Mouse (Mus musculus) G1E (cell line): Measurements from ENCODE around the gene Rnf130. TPM values are rescaled to one million over a fixed set of nuclear protein-coding genes. Genes with fewer than 3 reads are reported as not detected.

Experiments used
- ATAC-seq: 2 replicates; pipeline ENCODE4 v1.8.0; 2016; ENCODE audit warnings: mild to moderate bottlenecking; ENCODE audit not compliant: insufficient number of reproducible peaks, poor library complexity, low FRiP score, severe bottlenecking; ENCODE audit errors: extremely low read depth
- DNase-seq: peaks from one replicate; pipeline ENCODE4 v3.0.0; 2012; ENCODE audit warnings: low spot score
- H3K27me3 ChIP-seq: 2 replicates; pipeline ENCODE4 v1.6.1; 2012; ENCODE audit warnings: mild to moderate bottlenecking, low read length, inconsistent platforms; ENCODE audit not compliant: insufficient read depth
- H3K36me3 ChIP-seq: replicated peaks from 2 replicates; pipeline ENCODE3; 2012; ENCODE audit warnings: mild to moderate bottlenecking, inconsistent platforms
- H3K4me1 ChIP-seq: 2 replicates; pipeline ENCODE4 v1.6.1; 2012; ENCODE audit warnings: low read depth, low read length, inconsistent platforms, mixed read lengths; ENCODE audit not compliant: insufficient read depth
- H3K4me3 ChIP-seq: 2 replicates; pipeline ENCODE4 v1.5.1; 2012; ENCODE audit warnings: low read depth, mild to moderate bottlenecking, inconsistent platforms, low read length, moderate library complexity, mixed read lengths
- H3K9me3 ChIP-seq: replicated peaks from 2 replicates; pipeline ENCODE4 v1.6.1; 2012; ENCODE audit warnings: inconsistent platforms
- CTCF ChIP-seq: IDR thresholded peaks from 2 replicates; pipeline ENCODE4 v1.5.1; 2012; ENCODE audit warnings: low read depth, low read length, inconsistent platforms, mixed read lengths
- GATA1 ChIP-seq: IDR thresholded peaks from 2 replicates; pipeline ENCODE4 v1.6.1; 2012; ENCODE audit warnings: borderline replicate concordance, low read length, inconsistent platforms, mixed read lengths
- GATA2 ChIP-seq: IDR thresholded peaks from 2 replicates; pipeline ENCODE4 v1.6.1; 2012; ENCODE audit warnings: low read depth, low read length, inconsistent platforms, borderline replicate concordance
- POLR2AphosphoS5 ChIP-seq: IDR thresholded peaks from 2 replicates; pipeline ENCODE4 v1.6.1; 2012; ENCODE audit warnings: low read depth, low read length, inconsistent platforms; ENCODE audit not compliant: insufficient replicate concordance
- TAL1 ChIP-seq: conservative IDR thresholded peaks from 2 replicates; pipeline ENCODE4 v1.6.1; 2012; ENCODE audit warnings: low read depth, low read length, inconsistent platforms, mixed read lengths
- polyA plus RNA-seq: library from polyadenylated mRNA; stranded (reverse); fragments of >175 nt; gene quantifications from 2 replicates; pipeline ENCODE4 v1.2.3, GENCODE M21; 2012
- total RNA-seq, 2 experiments: library from RNA; stranded (forward) in 1 of 2; stranded (reverse) in 1 of 2; fragments of 200-1000 nt in 1 of 2; fragments of >200 nt in 1 of 2; fragmentation: Nextera tagmentation in 1 of 2; gene quantifications; 2 replicates each; pipeline ENCODE4 v1.2.3; 2014 to 2017

The Rnf130 gene
- total and polyA plus RNA-seq, 3 experiments = 80.8 to 225 (median 199) TPM

DNA sequence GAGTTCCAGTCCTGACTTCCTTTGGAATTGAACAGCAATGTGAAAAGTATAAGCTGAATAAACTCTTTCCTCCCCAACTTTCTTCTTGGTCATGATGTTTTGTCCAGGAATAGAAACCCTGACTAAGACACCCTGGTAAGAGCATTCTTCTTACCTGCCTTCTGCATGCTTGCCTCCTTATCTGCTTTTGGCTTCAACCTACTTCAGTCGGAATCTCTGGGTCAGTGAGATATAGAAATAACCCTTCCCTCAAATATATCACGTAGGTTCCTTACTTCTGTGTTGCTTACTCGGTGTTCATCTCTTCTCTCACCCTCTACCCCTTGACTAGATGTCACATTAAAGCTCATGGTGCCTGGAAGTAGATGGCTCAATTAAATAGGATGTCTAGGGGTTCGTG lies 19.3 kb downstream of the Rnf130 start:
- no peak for DNase-seq
- H3K9me3 ChIP-seq = no peaks in the 10 kb centered on the region
- TF ChIP-seq TAL1 (no peak), GATA1 (no peak), CTCF (no peak), POLR2AphosphoS5 (no peak), GATA2 (no peak)
- ATAC-seq = no peak
- no peaks in the 10 kb centered on the region for H3K27me3 ChIP-seq
- H3K36me3 ChIP-seq = peaks cover 11% of the 10 kb centered on the region
- peaks cover 66% of the 10 kb centered on the region for H3K4me1 ChIP-seq
- H3K4me3 ChIP-seq = no peak overlapping the region

DNA sequence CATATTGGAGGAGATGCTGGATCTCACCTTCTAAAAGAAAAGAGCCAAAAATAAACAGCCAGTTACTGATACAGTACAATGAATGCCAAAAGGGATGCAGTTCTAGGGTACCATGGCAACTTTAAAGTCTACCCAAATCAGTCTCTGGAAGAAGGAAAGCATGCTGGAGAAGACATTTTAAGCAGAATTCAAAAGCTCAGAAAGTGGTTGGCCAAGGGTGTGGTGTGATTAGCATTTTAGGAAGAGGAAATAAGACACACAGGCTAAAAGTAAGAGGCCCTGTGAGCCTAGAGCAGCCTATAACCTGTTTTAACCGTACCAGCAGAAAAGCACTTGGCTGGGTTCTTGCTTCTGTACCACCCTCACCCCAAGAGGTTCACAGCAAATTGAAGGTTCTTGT lies 22.5 kb downstream of the Rnf130 start:
- no peak for ATAC-seq
- no peaks in the 10 kb centered on the region for H3K9me3 ChIP-seq
- H3K36me3 ChIP-seq = peaks cover 16% of the 10 kb centered on the region
- DNase-seq = no peak
- no peak for TF ChIP-seq TAL1
- TF ChIP-seq GATA2 = no peak
- no peak for TF ChIP-seq GATA1
- no peak for TF ChIP-seq CTCF
- TF ChIP-seq POLR2AphosphoS5 = no peak
- H3K27me3 ChIP-seq = no peaks in the 10 kb centered on the region
- no peak overlapping the region for H3K4me3 ChIP-seq
- H3K4me1 ChIP-seq = peaks cover 65% of the 10 kb centered on the region

DNA sequence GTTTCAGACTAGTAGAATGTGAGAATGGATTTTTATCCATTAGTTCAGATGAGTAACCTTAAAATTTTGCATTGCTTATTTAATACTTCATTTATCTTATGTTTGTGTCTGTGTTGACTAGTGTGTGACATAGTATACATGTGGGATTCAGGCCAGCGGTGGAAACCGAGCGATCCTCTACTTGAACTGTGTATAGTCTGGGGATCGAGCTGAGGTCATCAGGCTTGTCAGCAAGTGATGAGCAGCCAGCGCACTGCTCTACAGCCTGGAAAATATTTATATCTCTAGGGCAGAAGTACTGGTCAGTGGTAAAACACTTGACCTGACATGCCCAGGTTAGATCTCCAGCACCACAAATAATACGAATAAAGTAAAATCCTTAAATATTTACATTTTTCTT lies 23.0 kb downstream of the Rnf130 start:
- peaks cover 21% of the 10 kb centered on the region for H3K36me3 ChIP-seq
- ATAC-seq (no peak), DNase-seq (no peak)
- TF ChIP-seq GATA1 = no peak
- TF ChIP-seq POLR2AphosphoS5 = no peak
- TF ChIP-seq CTCF = no peak
- TF ChIP-seq GATA2 = no peak
- TF ChIP-seq TAL1 = no peak
- peaks cover 61% of the 10 kb centered on the region for H3K4me1 ChIP-seq
- H3K27me3 ChIP-seq = no peaks in the 10 kb centered on the region
- no peak overlapping the region for H3K4me3 ChIP-seq
- no peaks in the 10 kb centered on the region for H3K9me3 ChIP-seq

DNA sequence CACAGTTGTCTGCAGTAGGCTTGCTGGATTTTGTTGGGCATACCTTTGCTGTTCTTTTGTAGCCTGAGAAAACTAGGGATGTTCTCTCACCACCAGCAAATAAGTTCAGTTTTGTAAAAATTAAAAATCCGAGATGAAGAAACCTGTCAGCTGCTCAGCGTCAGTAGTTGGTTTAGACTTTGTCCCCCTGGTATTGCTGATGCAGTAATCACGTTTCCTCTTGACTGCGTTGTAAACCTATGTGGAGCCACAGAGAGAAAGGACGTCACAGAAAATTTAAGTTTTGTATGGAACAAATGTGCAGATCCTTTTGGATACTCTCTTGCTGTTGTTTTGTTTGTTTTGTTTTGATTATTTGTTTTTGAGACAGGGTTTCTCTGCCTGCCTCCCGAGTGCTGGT lies 25.2 kb downstream of the Rnf130 start:
- no peak for ATAC-seq
- H3K9me3 ChIP-seq = no peaks in the 10 kb centered on the region
- no peak for DNase-seq
- peaks cover 45% of the 10 kb centered on the region for H3K4me1 ChIP-seq
- peaks cover 34% of the 10 kb centered on the region for H3K36me3 ChIP-seq
- no peak for TF ChIP-seq POLR2AphosphoS5
- H3K27me3 ChIP-seq = no peaks in the 10 kb centered on the region
- H3K4me3 ChIP-seq = no peak overlapping the region

DNA sequence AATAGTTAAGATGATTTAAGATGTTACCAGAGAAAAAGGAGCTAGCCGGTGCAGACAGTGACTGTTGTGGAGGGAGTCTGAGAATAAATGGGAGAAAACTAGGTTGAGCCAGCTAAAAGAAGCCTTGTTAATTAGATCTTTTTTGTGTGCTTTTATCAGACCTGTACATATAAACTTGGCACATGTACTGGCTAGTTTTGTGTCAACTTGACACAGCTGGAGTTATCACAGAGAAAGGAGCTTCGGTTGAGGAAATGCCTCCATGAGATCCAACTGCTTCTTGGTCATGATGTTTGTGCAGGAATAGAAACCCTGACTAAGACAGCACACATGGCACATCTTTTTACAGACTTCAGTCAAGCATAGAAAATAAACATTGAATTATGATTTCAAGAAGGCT lies 32.6 kb downstream of the Rnf130 start:
- DNase-seq = no peak
- no peak for ATAC-seq
- Histone ChIP-seq H3K4me3 (no peak overlapping the region), H3K9me3 (no peaks in the 10 kb centered on the region), H3K36me3 (peaks cover 58% of the 10 kb centered on the region), H3K4me1 (peaks cover 39% of the 10 kb centered on the region), H3K27me3 (no peaks in the 10 kb centered on the region)
- TF ChIP-seq GATA2 (no peak), GATA1 (no peak), TAL1 (no peak), CTCF (no peak), POLR2AphosphoS5 (no peak)

DNA sequence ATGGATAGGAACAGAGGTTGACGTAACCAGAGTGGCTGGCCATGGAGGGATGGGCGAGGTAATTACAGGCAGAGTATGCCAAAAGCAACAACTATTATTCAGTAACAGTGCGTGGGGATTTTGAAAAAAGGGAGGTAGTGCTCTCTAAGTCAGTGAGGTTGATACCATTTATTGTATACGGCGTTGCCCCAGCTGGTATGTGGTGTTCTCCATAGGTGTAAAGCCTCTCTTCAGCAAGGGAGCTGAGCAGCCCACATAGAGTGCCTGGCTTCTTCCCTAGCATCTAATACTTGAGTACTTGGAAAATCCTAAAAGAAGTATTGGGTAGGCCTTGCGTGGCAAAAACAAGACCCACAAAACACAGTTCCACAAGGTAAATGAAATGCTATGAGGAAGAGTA lies 33.1 kb downstream of the Rnf130 start:
- Histone ChIP-seq H3K4me1 (peaks cover 39% of the 10 kb centered on the region), H3K27me3 (no peaks in the 10 kb centered on the region), H3K4me3 (no peak overlapping the region), H3K9me3 (no peaks in the 10 kb centered on the region), H3K36me3 (peaks cover 57% of the 10 kb centered on the region)
- DNase-seq = no peak
- TF ChIP-seq GATA2 (no peak), TAL1 (no peak), POLR2AphosphoS5 (no peak), CTCF (no peak), GATA1 (no peak)
- no peak for ATAC-seq

DNA sequence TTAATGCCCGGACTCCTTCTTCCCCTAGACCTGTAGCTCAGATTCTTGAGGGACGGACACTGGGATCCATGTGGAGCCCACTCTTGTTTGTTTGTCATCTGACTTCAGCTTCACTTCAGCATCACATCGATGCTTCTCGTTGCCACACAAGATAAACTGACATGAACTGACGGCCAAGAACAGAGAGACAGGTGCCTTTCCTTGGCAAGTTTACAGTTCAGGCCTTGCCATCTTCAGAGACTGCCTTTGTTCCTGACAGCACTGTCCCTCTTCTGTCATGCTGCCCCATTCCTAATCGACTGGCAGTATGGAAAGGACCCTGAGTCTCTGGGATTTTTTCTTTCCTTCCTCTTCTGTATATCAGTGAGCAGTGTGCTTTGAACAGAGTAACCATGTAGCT lies 33.9 kb downstream of the Rnf130 start:
- H3K9me3 ChIP-seq = no peaks in the 10 kb centered on the region
- H3K4me3 ChIP-seq = no peak overlapping the region
- H3K36me3 ChIP-seq = peaks cover 56% of the 10 kb centered on the region
- no peak for ATAC-seq
- H3K4me1 ChIP-seq = peaks cover 39% of the 10 kb centered on the region
- H3K27me3 ChIP-seq = no peaks in the 10 kb centered on the region
- no peak for TF ChIP-seq POLR2AphosphoS5
- no peak for TF ChIP-seq CTCF
- no peak for TF ChIP-seq TAL1
- TF ChIP-seq GATA2 = no peak
- no peak for TF ChIP-seq GATA1
- no peak for DNase-seq
